Mouse (Mus musculus) embryonic facial prominence, embryonic 11.5 days (tissue): Measurements from ENCODE around the gene Lrrc31. TPM values are rescaled to one million over a fixed set of nuclear protein-coding genes. Genes with fewer than 3 reads are reported as not detected.

Source experiments
- ATAC-seq: fragments of 200-750 bp; cut with Nextera tagmentation; replicated peaks from 2 replicates; pipeline ENCODE4 v1.8.0; 2017; ENCODE audit warnings: low read depth; ENCODE audit not compliant: insufficient number of reproducible peaks, low FRiP score, low TSS enrichment
- DNase-seq: peaks from one replicate; pipeline ENCODE4 v3.0.0-alpha.2; 2015; ENCODE audit warnings: low spot score
- H3K27ac ChIP-seq: fragments of 300-500 bp; sonication (generic); replicated peaks from 2 replicates; pipeline ENCODE4 v1.5.1; 2014; ENCODE audit warnings: mild to moderate bottlenecking, low read depth, low read length, control low read depth
- H3K27me3 ChIP-seq: fragments of 300-500 bp; sonication (generic); 2 replicates; pipeline ENCODE4 v1.6.1; 2014; ENCODE audit warnings: mild to moderate bottlenecking, low read length, moderate library complexity, mixed read lengths; ENCODE audit not compliant: control insufficient read depth, insufficient read depth
- H3K36me3 ChIP-seq: fragments of 300-500 bp; sonication (generic); replicated peaks from 2 replicates; pipeline ENCODE4 v1.6.1; 2014; ENCODE audit warnings: low read depth, mild to moderate bottlenecking, low read length, moderate library complexity, mixed read lengths; ENCODE audit not compliant: control insufficient read depth, insufficient read depth
- H3K4me1 ChIP-seq: fragments of 300-500 bp; sonication (generic); 2 replicates; pipeline ENCODE4 v1.6.1; 2014; ENCODE audit warnings: low read length, mixed read lengths; ENCODE audit not compliant: control insufficient read depth, insufficient read depth
- H3K4me2 ChIP-seq: fragments of 300-500 bp; sonication (generic); 2 replicates; pipeline ENCODE4 v1.6.1; 2014; ENCODE audit warnings: low read depth, mild to moderate bottlenecking, control low read depth, low read length, moderate library complexity
- H3K4me3 ChIP-seq: fragments of 300-500 bp; sonication (generic); 2 replicates; pipeline ENCODE4 v1.5.1; 2014; ENCODE audit warnings: low read depth, low read length, control low read depth
- H3K9ac ChIP-seq: fragments of 300-500 bp; sonication (generic); replicated peaks from 2 replicates; pipeline ENCODE4 v1.6.1; 2014; ENCODE audit warnings: mild to moderate bottlenecking, control low read depth, low read length
- H3K9me3 ChIP-seq: fragments of 300-500 bp; sonication (generic); replicated peaks from 2 replicates; pipeline ENCODE4 v1.6.1; 2016; ENCODE audit warnings: mild to moderate bottlenecking, low read length, inconsistent platforms, mixed read lengths; ENCODE audit not compliant: control insufficient read depth
- WGBS: fragments of 180-500 bp; shearing (Covaris S2); extraction: QIAGEN DNeasy Blood & Tissue Kit; methylation state at CpG from one replicate; pipeline ENCODE4 v1.1.7; 2014; 5-methylcytosine and 5-hydroxymethylcytosine counted together
- polyA plus RNA-seq: library from polyadenylated mRNA; unstranded; fragments of >200 nt; fragmentation: Nextera tagmentation; extraction: Ambion mirVana; gene quantifications from 2 replicates; pipeline ENCODE4 v1.2.1, GENCODE M21; 2014

Gene Lrrc31
- polyA plus RNA-seq, 1 experiment from 2014 or later: not detected

- 81% methylated on average over 4 of the region's 4 CpGs for WGBS
- DNase-seq (no peak), ATAC-seq (no peak)
- Histone ChIP-seq H3K4me3 (no peak overlapping the region), H3K27ac (no peak overlapping the region), H3K9ac (no peak overlapping the region), H3K4me1 (no peaks in the 10 kb centered on the region), H3K27me3 (no peaks in the 10 kb centered on the region), H3K4me2 (no peak overlapping the region), H3K9me3 (no peaks in the 10 kb centered on the region), H3K36me3 (no peaks in the 10 kb centered on the region)
Measured at GRCm38 (mm10) chr3:30635629-30636028, 64.0 kb downstream of the Lrrc31 start.

GRCm38 (mm10) chr3:30633681-30634080 lies 66.0 kb downstream of the Lrrc31 start:
- 49% methylated on average over 3 of the region's 3 CpGs for WGBS
- Histone ChIP-seq H3K4me2 (no peak overlapping the region), H3K27me3 (no peaks in the 10 kb centered on the region), H3K9ac (no peak overlapping the region), H3K36me3 (no peaks in the 10 kb centered on the region), H3K4me3 (no peak overlapping the region), H3K4me1 (no peaks in the 10 kb centered on the region), H3K9me3 (no peaks in the 10 kb centered on the region), H3K27ac (no peak overlapping the region)
- ATAC-seq (no peak), DNase-seq (peak; percentile 23)

Other genes with a start within 250 kb of the Lrrc31 start
- gene Mecom, start 151.8 kb downstream of the Lrrc31 start, polyA plus RNA-seq: 46.3 and 48.4 TPM in 2 replicates
- gene Actrt3, start 99.9 kb downstream of the Lrrc31 start, polyA plus RNA-seq: 0.10 and 0.24 TPM in 2 replicates
- 38.7 and 41.6 TPM in 2 replicates for gene Mynn, start 97.8 kb downstream of the Lrrc31 start, polyA plus RNA-seq
- not detected in 2 replicates for gene Lrriq4, start 55.3 kb downstream of the Lrrc31 start, polyA plus RNA-seq
- gene Lrrc34, start 52.0 kb downstream of the Lrrc31 start, polyA plus RNA-seq: 2.6 and 2.7 TPM in 2 replicates
- gene Samd7, start 46.5 kb upstream of the Lrrc31 start, polyA plus RNA-seq: not detected in 2 replicates
- gene Sec62, start 93.0 kb upstream of the Lrrc31 start, polyA plus RNA-seq: 64.7 and 68.2 TPM in 2 replicates
- gene Gpr160, start 156.1 kb upstream of the Lrrc31 start, polyA plus RNA-seq: 1.7 and 3.2 TPM in 2 replicates